Mouse (Mus musculus) liver, adult 10 weeks (tissue): ENCODE results near the gene Hypk. TPM values are rescaled to one million over a fixed set of nuclear protein-coding genes. Genes with fewer than 3 reads are reported as not detected.

Experiments used
- polyA plus RNA-seq: library from polyadenylated mRNA; stranded (reverse); fragments of 350-450 nt; fragmentation: Illumina TruSeq; extraction: RNeasy Lipid Tissue Mini Kit (QIAGEN cat#74804); gene quantifications from one replicate; pipeline ENCODE4 v1.2.3, GENCODE M21; 2014; ENCODE audit warnings: low read depth, low replicate concordance

Gene Hypk
- polyA plus RNA-seq, result 18.7 TPM

DNA sequence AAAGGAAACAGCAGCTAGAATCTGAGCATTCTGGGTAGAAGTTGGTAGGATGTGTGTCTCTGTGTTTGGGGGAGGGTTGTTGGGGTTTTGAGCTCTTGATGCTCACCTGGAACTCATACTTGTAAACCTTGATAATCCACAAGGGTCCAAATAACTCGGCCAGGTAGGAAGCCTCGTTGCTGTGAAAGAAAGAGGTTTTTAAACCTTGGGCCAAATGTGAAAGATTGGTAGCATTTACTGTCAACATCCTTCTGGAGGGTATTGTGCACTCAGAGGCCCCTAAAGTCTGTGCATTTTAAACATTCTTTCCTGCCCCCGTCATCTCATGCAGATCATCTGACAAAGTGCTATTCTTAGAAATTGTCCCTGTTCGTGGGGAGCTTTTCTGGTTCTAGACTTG lies at the start of gene Hypk:
Gene Hypk, plus strand, starts transcription at position 301 of the 400 bp plus-strand sequence.

GRCm38 (mm10) chr2:121413387-121414042 lies 39.6 kb upstream of the Hypk start, which contains the start of the genes Pdia3 and Catsper2:
Gene Pdia3 (plus strand): TSS chr2:121413775.
Gene Catsper2 (minus strand): TSS chr2:121413792.

GRCm38 (mm10) chr2:121444178-121444577 lies 8.9 kb upstream of the Hypk start, which contains the start of gene Ell3:
Gene Ell3 (minus strand): TSS chr2:121444278.

GRCm38 (mm10) chr2:121448739-121449535 lies 4.2 kb upstream of the Hypk start, which contains the start of gene Serf2:
Gene Serf2 (plus strand): TSS chr2:121449195.

GRCm38 (mm10) chr2:121456692-121457642 lies 3.9 kb downstream of the Hypk start, which contains the start of gene Serinc4:
Gene Serinc4 (minus strand): TSS chr2:121456781.

DNA sequence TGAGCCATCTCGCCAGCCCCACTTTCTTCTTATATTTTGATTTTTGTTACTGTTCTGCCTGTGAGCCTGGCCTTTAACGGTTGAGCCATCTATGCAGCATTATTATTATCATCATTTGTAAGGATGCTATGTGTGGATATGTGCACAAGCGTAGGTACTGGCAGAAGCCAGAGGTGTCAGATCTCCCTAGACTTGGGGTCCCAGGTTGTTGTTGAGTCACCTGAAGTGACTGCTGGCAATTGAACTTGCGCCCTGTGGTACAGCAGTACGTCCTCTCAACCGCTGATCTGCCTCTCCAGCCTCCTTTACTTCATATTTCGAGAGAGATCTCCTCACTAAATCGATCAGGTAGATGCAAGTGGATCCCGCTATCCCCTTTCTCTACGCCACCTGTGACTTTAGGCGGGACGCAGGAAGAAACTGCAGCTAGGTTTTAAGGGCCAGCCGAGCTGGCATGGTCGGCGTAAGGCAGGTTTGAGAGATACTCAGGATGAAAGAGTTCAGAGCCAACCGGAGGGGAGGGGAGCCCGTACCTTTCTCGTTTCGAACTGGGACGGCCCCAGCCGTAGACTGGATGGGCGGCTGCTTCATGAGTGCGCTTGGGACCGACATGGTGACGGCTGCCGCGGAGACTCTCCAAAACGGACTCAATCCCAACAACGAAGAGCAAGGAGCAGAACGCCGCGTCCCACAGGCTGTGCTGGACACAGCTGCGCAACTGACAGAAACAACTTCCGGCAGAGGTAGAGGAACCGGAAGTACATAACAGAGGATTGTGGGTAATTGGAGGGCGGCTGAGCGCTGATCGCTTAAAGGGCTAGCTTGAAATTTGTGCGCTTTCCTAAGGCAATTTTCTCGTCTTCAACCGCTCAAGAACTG lies 20.4 kb downstream of the Hypk start, which contains the start of gene Mfap1b:
Gene Mfap1b, minus strand, starts transcription at position 767 of the 879 bp plus-strand sequence.

DNA sequence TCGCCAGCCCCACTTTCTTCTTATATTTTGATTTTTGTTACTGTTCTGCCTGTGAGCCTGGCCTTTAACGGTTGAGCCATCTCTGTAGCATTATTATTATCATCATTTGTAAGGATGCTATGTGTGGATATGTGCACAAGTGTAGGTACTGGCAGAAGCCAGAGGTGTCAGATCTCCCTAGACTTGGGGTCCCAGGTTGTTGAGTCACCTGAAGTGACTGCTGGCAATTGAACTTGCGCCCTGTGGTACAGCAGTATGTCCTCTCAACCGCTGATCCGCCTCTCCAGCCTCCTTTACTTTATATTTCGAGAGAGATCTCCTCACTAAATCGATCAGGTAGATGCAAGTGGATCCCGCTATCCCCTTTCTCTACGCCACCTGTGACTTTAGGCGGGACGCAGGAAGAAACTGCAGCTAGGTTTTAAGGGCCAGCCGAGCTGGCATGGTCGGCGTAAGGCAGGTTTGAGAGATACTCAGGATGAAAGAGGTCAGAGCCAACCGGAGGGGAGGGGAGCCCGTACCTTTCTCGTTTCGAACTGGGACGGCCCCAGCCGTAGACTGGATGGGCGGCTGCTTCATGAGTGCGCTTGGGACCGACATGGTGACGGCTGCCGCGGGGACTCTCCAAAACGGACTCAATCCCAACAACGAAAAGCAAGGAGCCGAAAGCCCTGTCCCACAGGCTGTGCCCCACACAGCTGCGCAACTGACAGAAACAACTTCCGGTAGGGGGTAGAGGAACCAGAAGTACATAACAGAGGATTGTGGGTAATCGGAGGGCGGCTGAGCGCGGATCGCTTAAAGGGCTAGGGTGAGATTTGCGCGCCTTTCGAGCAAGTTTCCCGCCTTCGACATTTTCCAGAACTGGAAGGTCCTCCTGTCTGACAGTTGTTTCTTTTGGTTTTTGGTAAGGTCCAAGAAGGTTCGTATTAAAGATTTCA lies 53.1 kb downstream of the Hypk start, which contains the start of the genes Mfap1a and Wdr76:
Gene Mfap1a, minus strand, starts transcription at position 724 of the 941 bp plus-strand sequence.
Gene Wdr76, plus strand, starts transcription at position 782 of the 941 bp plus-strand sequence.

Other genes starting within 250 kb of the Hypk start
- 2.2 TPM for gene Trp53bp1, start 181.9 kb upstream of the Hypk start, polyA plus RNA-seq
- not detected for gene Map1a, start 163.7 kb upstream of the Hypk start, polyA plus RNA-seq
- 1.6 TPM for gene Ppip5k1, start 97.9 kb upstream of the Hypk start, polyA plus RNA-seq
- not detected for gene Ckmt1, start 95.6 kb upstream of the Hypk start, polyA plus RNA-seq
- gene Strc, start 66.1 kb upstream of the Hypk start, polyA plus RNA-seq, result not detected
- gene Pdia3, start 39.5 kb upstream of the Hypk start, polyA plus RNA-seq, result 820 TPM
- gene Catsper2, start 39.5 kb upstream of the Hypk start, polyA plus RNA-seq, result 3.5 TPM
- gene Ell3, start 9.0 kb upstream of the Hypk start, polyA plus RNA-seq, result 1.8 TPM
- gene Serf2, start 4.1 kb upstream of the Hypk start, polyA plus RNA-seq, result 47.8 TPM
- not detected for gene Serinc4, start 3.5 kb downstream of the Hypk start, polyA plus RNA-seq
- 15.0 TPM for gene Mfap1b, start 20.8 kb downstream of the Hypk start, polyA plus RNA-seq
- gene Mfap1a, start 53.4 kb downstream of the Hypk start, polyA plus RNA-seq, result 16.5 TPM
- gene Wdr76, start 53.4 kb downstream of the Hypk start, polyA plus RNA-seq, result 2.6 TPM